Mouse (Mus musculus) spleen, adult 2 months (tissue): ENCODE data around the gene Mthfd2l.

ENCODE experiments used
- CTCF ChIP-seq: fragments of 200-500 bp; IDR thresholded peaks from 2 replicates; pipeline ENCODE4 v1.5.1; 2011; ENCODE audit warnings: mild to moderate bottlenecking, inconsistent platforms; ENCODE audit not compliant: insufficient read depth, insufficient read length, insufficient replicate concordance; ENCODE audit errors: extremely low read depth
- POLR2A ChIP-seq: fragments of 200-500 bp; IDR thresholded peaks from 2 replicates; pipeline ENCODE4 v1.6.1; 2011; ENCODE audit warnings: low read depth, low read length, inconsistent platforms

DNA sequence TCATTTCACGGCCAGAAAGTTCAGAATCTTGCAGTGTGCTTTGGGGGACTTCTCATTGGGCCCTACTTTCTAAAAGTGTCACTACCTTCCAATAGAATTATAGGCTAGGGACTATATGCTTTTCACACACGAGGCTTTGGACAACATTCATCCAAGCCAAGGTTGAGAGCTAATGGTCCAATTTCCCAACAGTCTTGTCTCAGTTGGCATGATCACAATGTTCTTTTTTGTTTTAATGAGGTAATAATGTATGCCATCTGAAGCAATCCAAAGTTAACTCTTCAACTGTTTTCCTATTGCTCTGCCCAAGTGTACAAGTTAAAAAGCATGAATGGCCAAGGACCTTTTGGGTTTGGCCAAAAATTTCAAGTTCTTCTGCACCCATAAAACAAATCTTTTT is 11.4 kb upstream of the Mthfd2l start:
- no peak for TF ChIP-seq CTCF
- TF ChIP-seq POLR2A: no peak
